Comparison of ENCODE assay signal across 10 mouse cellular contexts in genomic region chr5:120465062-120465461, GRCm38 (mm10). TPM values are rescaled to one million over a fixed set of nuclear protein-coding genes. Genes with fewer than 3 reads are reported as not detected.
A peak's percentile ranks its signal among the peaks of the same experiment; 100 is the strongest.
DNase-seq lines count a peak whose midpoint lies in the region; ATAC-seq lines count a peak whose summit lies in the region.
"Had no signal": no experiment of that assay in that cellular context is flagged by ENCODE, and none has a peak within 500 bp of the region (broad histone marks: within the 10 kb centered on the region; RNA-seq: fewer than 3 reads in every experiment).

No protein-coding gene starts in this region.

- no peak overlapping the region for H3K27ac ChIP-seq in forebrain, embryonic 10.5 days
- H3K27ac ChIP-seq: liver, embryonic 15.5 days had no signal

- H3K36me3 ChIP-seq in forebrain, embryonic 10.5 days (replicated peaks) = no peaks in the 10 kb centered on the region
- H3K36me3 ChIP-seq: liver, embryonic 15.5 days had no signal

- ATAC-seq in CD4-positive, CD25-positive, alpha-beta regulatory T cell, adult 4 months = no peak

- peak; percentile 71 for DNase-seq in CD4-positive, CD25-positive, alpha-beta regulatory T cell, adult 2 months (ENCODE audit: low read depth, low spot score)
- peak; percentile 48 for DNase-seq in left cerebral cortex, postnatal 4 days
- no peak for DNase-seq in left cerebral cortex, postnatal 10 days (ENCODE audit: extremely low spot score in 1 of 2, low spot score in 2 of 2)
- DNase-seq in cerebellum, postnatal 25 days = peak; percentile 60 to 68
- DNase-seq in spleen, postnatal 4 days (ENCODE audit: low spot score in 2 of 2) = peak; percentile 75 to 89
- DNase-seq in forebrain, embryonic 10.5 days (ENCODE audit: extremely low spot score, low spot score) = no peak
- DNase-seq in embryo, embryonic 11 days = no peak

- 43% methylated on average over 5 of the region's 5 CpGs for WGBS in forebrain, embryonic 10.5 days

- H3K27me3 ChIP-seq in forebrain, embryonic 10.5 days (ENCODE audit: poor library complexity, severe bottlenecking) = peaks cover 24% of the 10 kb centered on the region

- intact Hi-C loops in left cerebral cortex, postnatal 4 days (cut with DNase I) = no loop called here
- intact Hi-C loops in left cerebral cortex, postnatal 10 days (cut with DNase I) = no loop called here

- peaks cover 13% of the 10 kb centered on the region for H3K4me1 ChIP-seq in forebrain, embryonic 10.5 days

- H3K4me3 ChIP-seq in forebrain, embryonic 10.5 days = no peak overlapping the region
- H3K4me3 ChIP-seq: erythroblast, embryonic 14.5 days; liver, embryonic 15.5 days had no signal

- no peaks in the 10 kb centered on the region for H3K9me3 ChIP-seq in forebrain, embryonic 10.5 days
- H3K9me3 ChIP-seq: liver, embryonic 15.5 days had no signal

RNA-seq across cellular contexts. Expression of gene Sdsl, which starts 7.5 kb away (rescaled TPM):
- not detected for polyA plus RNA-seq in CD4-positive, CD25-positive, alpha-beta regulatory T cell, adult 4 months (2017; shearing (Covaris generic))
- total RNA-seq in left cerebral cortex, postnatal 4 days (2021) = 1 to 10 TPM; 2.4 to 3.7 TPM
- total RNA-seq in left cerebral cortex, postnatal 10 days (2021) = 1 to 10 TPM; 5.0 to 5.3 TPM
- 9.3 and 10.2 TPM in 2 replicates for polyA plus RNA-seq in forebrain, embryonic 10.5 days (2016; fragmentation: Nextera tagmentation; extraction: Ambion mirVana)
- polyA plus RNA-seq: erythroblast, embryonic 14.5 days had no signal

RNA-seq across cellular contexts. Expression of gene Sds, which starts 11.3 kb away (rescaled TPM):
- polyA plus RNA-seq in CD4-positive, CD25-positive, alpha-beta regulatory T cell, adult 4 months (2017; shearing (Covaris generic)) = not detected
- not detected for total RNA-seq in left cerebral cortex, postnatal 4 days (2021)
- total RNA-seq in left cerebral cortex, postnatal 10 days (2021) = not detected
- polyA plus RNA-seq in forebrain, embryonic 10.5 days (2016; fragmentation: Nextera tagmentation; extraction: Ambion mirVana) = not detected in 2 replicates
- polyA plus RNA-seq: erythroblast, embryonic 14.5 days had no signal

RNA-seq across cellular contexts. Expression of gene Lhx5, which starts 33.6 kb away (rescaled TPM):
- not detected for polyA plus RNA-seq in CD4-positive, CD25-positive, alpha-beta regulatory T cell, adult 4 months (2017; shearing (Covaris generic))
- total RNA-seq in left cerebral cortex, postnatal 4 days (2021) = 1 to 10 TPM in 1 of 2 experiments, under 1 TPM in 1; 0.86 to 1.4 TPM
- total RNA-seq in left cerebral cortex, postnatal 10 days (2021) = under 1 TPM; 0.20 to 0.32 TPM
- 21.3 and 24.8 TPM in 2 replicates for polyA plus RNA-seq in forebrain, embryonic 10.5 days (2016; fragmentation: Nextera tagmentation; extraction: Ambion mirVana)
- polyA plus RNA-seq: erythroblast, embryonic 14.5 days; liver, embryonic 15.5 days had no signal

RNA-seq across cellular contexts. Expression of gene Plbd2, which starts 38.4 kb away (rescaled TPM):
- 1 to 10 TPM; 4.5 to 5.1 TPM for polyA plus RNA-seq in CD4-positive, CD25-positive, alpha-beta regulatory T cell, adult 4 months (2017; shearing (Covaris generic))
- total RNA-seq in left cerebral cortex, postnatal 4 days (2021) = 10 to 100 TPM; 38.8 to 43.9 TPM
- 10 to 100 TPM; 70.6 to 71.5 TPM for total RNA-seq in left cerebral cortex, postnatal 10 days (2021)
- 33.0 and 35.5 TPM in 2 replicates for polyA plus RNA-seq in forebrain, embryonic 10.5 days (2016; fragmentation: Nextera tagmentation; extraction: Ambion mirVana)

RNA-seq across cellular contexts. Expression of gene Slc8b1, which starts 45.9 kb away (rescaled TPM):
- polyA plus RNA-seq in CD4-positive, CD25-positive, alpha-beta regulatory T cell, adult 4 months (2017; shearing (Covaris generic)) = 10 to 100 TPM in 1 of 2 experiments, 1 to 10 TPM in 1; 6.4 to 11.7 TPM
- total RNA-seq in left cerebral cortex, postnatal 4 days (2021) = 1 to 10 TPM; 3.3 to 4.6 TPM
- 1 to 10 TPM; 3.5 to 4.0 TPM for total RNA-seq in left cerebral cortex, postnatal 10 days (2021)
- 3.7 and 4.4 TPM in 2 replicates for polyA plus RNA-seq in forebrain, embryonic 10.5 days (2016; fragmentation: Nextera tagmentation; extraction: Ambion mirVana)

Comparison
In these comparisons a context has a peak if more than half of its experiments do, and no peak if none do; other contexts are left out.
1. DNase-seq: peak in CD4-positive, CD25-positive, alpha-beta regulatory T cell, adult 2 months (single experiment), left cerebral cortex, postnatal 4 days (single experiment), cerebellum, postnatal 25 days (2 of 2) and spleen, postnatal 4 days (2 of 2); none in left cerebral cortex, postnatal 10 days (0 of 2), forebrain, embryonic 10.5 days (single experiment) and embryo, embryonic 11 days (single experiment).